Mouse (Mus musculus): ENCODE measurements around the gene Ndufa11.

DNA sequence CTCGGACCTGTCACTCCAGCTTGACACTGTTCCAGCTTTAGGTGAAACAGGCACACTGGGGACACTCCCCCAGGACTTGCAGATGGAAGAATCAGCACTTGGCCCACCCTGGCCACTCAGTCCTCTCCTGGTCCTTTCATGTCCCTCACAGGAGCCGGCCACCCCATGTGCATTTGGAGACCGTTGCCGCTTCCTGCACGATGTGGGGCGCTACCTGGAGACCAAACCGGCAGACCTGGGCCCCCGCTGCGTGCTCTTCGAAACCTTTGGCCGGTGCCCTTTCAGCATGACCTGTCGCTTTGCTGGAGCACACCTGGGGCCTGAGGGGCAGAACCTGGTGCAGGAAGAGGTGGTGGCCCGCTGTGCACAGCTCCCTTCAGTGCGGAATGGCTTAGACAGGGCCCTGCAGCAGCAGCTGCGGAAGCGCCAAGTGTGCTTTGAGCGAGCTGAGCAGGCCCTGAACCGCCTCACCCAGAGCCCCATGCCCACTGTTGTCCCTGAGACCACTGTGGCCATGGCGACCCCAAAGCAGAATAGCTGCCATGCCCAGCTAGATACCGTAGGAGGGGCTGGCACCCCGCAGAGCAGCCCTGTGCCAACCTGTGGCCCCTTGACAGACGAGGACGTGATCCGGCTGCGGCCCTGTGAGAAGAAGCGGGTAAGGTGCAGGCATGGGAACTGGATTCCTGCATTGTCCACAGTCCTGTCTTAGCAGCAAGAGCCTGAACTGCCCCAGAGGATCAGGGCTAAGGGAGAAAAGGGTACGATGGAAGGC lies 49.3 kb downstream of the Ndufa11 start:
- TF ChIP-seq CTCF (IDR thresholded peaks at IDR 0.05; ENCODE audit: low read depth) (no peak), EP300 (optimal IDR thresholded peaks at IDR 0.05) (no peak)

All from stomach, postnatal 0 days (tissue).